Mouse (Mus musculus) left cerebral cortex, postnatal 25 days (tissue): ENCODE measurements at regions not wholly inside any gene's neighbourhood (a gene's known extent, or its start where the extent isn't known, plus 50 kb on each side); places are given as distances from the start of the nearest gene placed in this dataset.

Experiments used
- DNase-seq, 2 experiments: peaks; one replicate each; pipeline ENCODE4 v3.0.0; 2022; ENCODE audit warnings: low spot score in 2 of 2, mixed read lengths in 1 of 2
- intact Hi-C: fragments of 180-260 bp; cut with DNase I; formaldehyde crosslinking; loops from one replicate; pipeline ENCODE4 v1.15.1; 2025

DNA sequence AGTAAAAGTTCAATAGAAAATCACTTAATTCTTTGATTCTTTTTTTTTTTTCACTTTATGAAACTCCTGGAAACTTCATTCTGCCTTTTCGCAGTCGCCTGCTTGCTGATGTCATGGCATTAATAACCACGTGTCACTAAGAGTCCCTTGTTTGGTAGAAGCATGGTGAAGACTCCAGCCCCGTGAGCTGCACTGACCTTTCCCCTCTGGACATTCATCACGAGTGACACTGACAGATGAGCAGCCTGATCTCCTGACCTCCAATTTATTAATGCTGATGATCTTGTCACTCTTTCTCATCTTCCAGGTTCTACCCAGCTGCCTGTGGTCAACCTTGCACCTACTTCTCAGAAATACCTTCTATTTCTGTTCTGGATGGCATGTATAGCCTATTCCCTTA is 867.1 kb upstream of the Slit2 start:
- intact Hi-C loops, result no loop called here
- DNase-seq, result no peak

DNA sequence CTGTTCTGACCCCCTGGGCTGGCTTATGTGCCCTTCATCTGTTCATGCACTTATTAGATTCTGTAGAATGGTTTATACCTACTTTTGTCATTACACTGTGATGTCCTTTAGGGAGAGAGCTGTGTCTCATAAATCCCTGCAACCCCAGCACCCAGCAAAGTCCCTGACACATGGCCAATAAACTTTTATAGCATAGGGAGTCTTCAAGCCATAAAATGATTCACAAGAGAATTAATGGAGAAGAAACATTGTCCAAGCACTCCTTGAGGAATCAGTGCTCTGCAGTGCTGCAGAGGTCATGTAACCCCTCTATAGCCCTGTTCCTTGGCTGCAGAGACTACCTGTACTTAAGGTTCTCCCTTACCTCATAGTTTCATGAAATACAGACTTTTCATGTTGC is 887.2 kb upstream of the Slit2 start:
- intact Hi-C loops, result no loop called here
- no peak for DNase-seq

DNA sequence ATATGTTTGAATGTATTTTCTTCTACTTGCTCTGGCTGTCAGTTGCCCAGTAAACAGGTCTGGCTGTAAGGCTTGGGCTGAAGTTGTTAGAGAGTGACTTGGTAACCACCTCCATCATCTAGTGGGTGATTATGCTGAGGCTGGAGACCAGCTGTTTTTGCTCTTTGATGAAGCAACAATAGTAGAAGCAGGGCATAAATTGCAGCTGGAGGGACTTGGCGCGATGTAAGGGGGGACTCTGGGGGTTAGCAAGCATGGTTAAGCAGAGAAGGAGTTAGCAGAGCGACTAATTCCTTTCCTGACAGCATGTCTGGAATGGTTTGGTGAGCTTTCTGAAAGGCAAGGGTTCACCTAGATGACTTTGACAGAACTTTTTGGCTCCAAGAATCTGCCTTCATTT is 930.0 kb upstream of the Slit2 start:
- DNase-seq, result no peak
- intact Hi-C loops, result no loop called here

DNA sequence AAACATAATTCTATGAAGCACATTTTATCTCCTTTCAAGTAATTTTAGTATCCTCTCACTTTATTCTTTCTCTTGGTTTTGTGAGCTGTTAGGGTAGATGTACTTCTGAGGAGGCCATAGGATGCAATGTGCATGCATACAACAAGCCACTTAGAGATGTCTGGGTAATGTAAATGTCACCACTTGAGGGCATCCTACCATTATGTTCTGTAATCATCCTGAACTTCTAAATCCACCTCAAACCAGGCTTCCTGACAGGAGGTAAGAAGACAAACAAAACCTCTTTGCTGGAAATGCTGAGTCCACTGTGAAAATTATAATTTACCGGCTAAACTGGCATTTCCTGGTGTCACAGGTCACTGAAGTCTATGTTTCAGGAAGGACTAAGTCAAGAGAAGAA is 946.2 kb upstream of the Slit2 start:
- intact Hi-C loops, result loop anchor here (5.0 to 10.0 kb wide), 2 partner anchors 946 to 1098 kb away; partner anchors contain the start of gene Slit2
- peak in 1 of 2 experiments; percentile 33 for DNase-seq

DNA sequence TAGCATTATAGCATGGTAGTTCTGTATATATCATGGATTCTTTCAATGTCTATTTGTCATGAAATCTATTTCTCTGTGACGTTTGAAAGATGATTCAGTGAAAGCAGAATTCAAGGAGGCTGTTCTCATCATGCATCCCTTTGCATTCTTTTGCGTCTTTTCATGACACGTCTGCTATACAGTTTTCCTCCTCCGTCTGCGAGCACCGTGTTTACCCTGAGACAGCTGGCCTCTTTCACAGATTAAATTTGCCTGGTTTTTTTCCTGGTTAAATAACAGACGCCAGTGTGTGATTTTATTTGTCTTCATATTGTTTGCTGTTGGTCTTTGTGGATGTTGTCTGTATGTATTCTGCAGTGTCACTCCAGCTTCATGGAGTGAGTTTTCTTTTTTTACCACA is 948.9 kb upstream of the Slit2 start:
- intact Hi-C loops, result loop anchor here (10.0 kb wide), 1 partner anchor 1101 kb away; no protein-coding TSS in a partner anchor
- peak in 1 of 2 experiments; percentile 45 for DNase-seq

DNA sequence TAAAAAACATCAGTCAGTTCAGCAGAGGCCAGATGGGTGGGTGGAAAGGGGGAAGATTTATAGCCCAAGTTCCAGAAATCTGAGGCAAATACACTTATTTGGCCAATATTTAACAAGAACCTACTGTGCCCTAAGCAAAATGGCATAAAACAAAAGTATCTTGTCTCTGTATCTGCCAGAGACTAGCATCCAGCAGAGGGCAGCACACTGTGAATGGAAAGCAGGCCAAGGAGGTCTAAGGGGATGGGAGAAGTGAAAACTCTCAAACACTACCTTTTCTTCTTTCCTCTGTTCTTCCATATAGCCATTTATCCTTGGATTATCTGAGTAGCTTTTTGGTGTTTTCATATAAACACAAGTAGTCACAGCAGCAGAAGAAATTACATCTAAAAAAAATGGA is 968.6 kb upstream of the Slit2 start:
- intact Hi-C loops, result no loop called here
- DNase-seq, result peak; percentile 32 to 43

DNA sequence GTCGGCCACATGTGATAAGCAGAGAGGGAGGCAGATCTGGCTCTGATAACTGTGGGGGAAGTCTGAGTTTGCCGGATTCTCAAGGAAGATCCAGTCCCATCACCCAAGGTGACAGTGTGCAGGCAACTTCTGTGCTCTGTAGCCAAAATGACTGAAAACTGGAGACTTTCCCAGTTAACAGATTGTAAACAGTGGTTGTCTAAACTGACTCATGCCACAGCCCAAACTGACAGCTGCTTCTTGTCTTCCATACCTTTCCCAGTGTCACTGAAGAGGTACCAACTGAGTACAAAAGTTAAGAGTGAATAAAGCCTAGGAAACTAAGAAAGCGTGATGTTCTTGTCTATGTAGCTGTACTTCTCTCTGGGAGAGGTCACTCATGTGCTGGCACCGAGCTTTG is 990.4 kb upstream of the Slit2 start:
- intact Hi-C loops, result no loop called here
- no peak for DNase-seq

DNA sequence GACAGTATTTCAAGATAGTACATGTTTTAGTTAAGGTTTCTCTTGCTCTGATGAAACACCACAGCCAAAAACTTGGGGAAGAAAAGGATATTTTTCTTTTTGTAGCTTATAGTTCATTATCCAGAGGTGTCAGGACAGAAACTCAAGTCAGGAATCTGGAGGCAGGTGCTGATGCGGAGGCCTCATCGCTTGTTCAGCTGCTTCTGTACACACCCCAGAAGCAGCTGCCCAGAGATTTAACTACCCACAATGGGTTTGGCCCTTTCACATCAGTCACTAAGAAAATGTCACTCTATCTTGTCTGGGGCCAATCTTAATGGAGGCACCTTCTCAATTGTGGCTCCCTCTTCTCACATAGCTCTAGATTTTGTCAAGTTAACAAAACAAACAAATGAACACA is 996.4 kb upstream of the Slit2 start:
- intact Hi-C loops, result no loop called here
- DNase-seq, result no peak

DNA sequence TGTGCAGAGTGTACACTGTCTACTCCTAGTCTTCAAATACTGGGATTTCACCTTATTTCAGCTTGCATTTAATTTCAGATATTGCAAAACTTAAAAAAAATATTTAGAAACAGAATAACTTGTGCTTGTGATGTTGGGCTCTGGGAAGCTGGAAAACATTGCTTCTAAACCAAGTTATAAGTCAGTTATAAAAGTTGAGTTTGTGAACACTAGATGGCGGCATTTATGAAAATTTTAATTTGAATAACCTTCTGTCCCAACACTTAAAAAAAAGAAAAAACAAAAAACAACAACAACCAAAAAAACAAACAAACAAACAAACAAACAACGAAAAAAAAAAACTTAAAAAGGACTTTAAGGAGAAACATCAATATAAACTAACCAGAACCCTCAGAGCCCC is 1002.6 kb upstream of the Slit2 start:
- DNase-seq, result no peak
- intact Hi-C loops, result no loop called here

DNA sequence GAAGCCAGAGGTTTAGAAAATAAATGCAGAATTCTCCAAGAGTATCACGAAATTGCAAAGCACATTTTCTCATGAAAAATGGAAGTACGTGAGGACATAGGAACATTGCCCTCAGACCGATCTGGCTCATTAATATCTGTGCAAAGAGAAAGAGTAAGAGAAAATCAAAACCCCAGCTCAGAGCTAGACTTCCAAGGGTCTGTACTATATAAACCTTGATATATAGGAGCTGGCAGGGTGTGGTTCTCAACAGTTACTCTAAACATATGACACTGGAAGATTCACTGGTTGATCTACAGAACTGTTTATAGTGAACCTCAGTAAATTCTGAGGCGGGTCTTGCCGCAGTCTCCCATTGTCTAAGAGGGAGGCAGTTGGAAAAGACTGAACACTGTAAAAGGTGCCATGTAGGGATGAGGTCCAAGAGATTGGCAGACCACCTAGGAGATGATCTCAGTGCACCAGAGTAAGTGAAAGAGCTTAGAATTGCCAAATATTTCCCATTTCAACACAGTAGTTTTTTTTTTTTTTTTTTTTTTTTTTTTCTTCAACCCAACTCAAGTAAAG is 1014.0 kb upstream of the Slit2 start:
- intact Hi-C loops, result no loop called here
- DNase-seq, result no peak

DNA sequence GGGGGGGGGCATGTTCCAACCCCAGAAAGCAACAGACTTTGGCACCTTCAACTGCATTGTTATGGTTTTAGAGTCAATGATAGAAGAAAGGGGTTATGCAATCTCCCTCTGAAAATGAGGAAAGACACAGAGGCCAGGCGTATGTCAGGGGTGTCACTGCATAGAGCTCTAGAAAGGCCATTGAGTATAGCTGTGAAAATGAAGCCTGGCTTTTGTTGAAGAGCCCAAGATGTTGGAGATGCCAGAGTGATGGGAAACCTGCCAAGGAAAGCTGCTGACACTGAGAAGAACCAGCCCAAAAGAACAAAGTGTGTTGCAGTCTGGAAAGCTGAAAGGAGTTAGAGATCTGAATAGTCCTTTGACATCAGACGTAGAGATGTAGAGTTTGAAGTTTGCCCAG is 1022.2 kb upstream of the Slit2 start:
- DNase-seq, result no peak
- intact Hi-C loops, result no loop called here

DNA sequence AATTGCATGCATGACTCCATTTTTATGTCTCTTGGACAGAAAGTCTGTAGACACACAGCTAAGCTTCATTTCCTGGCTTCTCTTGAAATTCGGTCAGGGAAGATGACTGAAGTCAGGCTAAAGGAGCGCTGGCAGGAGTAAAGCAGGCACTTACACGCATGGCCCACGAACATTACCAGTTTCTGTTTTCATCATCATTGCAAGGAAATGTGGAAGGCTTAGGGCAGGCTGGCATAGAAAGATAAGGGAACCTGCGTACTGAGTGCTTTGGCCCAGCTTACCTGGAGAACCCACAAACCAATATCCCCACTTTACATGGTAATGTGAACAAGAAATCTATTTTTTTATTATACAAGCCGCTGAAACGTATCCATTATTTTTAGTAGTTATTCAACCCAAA is 1056.6 kb upstream of the Slit2 start:
- intact Hi-C loops, result no loop called here

DNA sequence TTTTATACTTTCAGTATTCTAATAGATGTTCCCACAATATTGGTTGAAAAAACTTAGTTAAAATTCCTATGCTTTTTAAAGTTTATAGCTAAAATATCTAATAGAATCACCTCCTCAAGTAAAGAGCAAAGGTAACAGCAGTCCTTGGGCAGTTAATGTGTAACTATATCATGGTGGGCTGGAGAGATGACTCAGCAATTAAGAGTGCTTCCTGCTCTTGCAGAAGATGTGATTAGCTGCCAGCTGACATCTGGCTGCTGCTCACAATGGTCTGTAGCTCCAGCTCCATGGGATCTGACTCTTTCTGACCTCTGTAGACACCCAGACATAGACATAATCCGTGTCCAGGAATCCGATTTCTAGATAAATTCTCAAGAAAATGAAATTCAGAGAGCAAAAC is 1044.5 kb upstream of the Lcorl start:
- intact Hi-C loops, result no loop called here

More for the DNA sequence above, 1056.6 kb upstream of the Slit2 start:
- no peak for DNase-seq

DNA sequence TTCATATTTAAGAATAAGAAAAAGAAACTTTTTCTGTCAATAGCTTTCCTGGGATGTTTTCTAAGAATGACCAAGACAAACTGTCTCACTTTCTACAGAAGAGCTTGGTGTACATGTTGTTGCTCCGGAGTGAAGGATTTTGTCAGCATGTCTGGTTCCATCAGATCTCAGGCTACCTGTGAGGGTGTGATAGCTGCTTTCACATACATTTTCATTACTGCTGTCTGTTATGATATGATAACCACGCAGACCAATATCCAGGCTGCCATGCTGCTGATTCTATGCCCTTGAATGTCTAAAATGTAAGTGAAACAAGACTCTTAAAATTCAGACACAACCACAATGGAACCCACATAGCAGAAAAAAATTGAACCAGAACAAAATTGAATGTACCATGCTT is 1036.6 kb upstream of the Lcorl start:
- DNase-seq, result no peak
- intact Hi-C loops, result no loop called here

More for the DNA sequence above, 1044.5 kb upstream of the Lcorl start:
- DNase-seq, result no peak

DNA sequence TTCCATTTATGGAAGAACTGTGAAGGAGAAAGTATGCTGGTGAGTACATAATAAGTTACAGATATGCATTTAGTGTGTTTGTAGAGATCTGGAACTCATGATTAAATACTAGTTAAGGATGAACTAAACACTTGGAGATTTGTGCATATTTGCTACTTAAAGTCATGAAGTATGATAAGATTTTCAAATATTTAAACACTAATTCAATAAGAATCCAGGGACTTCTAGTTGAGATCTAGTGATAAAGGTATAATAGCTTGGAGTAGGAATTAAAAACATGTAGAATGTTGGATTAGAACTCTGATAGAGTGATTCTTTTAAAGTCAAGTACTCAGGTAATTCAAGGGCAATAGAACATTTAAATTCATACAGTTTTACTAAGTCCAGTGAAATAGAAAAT is 1026.5 kb upstream of the Lcorl start:
- DNase-seq, result no peak

DNA sequence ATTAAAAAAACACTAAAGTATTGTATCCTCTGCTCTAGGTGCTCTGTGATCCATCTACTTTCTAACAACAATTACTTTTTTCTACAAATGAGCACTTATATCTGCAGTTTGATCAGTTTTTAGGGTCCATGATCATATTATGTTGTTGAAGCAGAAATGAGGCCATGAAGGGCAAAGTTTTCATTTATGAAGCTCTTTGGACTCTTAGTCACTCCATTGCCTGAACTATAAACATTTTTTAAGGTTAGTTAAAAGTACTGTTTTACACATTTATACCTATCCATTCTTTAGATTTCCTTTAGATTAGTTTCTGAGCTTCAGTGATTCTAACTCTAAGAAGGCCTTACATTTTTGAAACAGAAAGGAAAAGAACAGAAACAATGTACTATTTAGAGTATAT is 999.4 kb upstream of the Lcorl start:
- intact Hi-C loops, result no loop called here
- no peak for DNase-seq

More for the DNA sequence above, 1026.5 kb upstream of the Lcorl start:
- intact Hi-C loops, result no loop called here

DNA sequence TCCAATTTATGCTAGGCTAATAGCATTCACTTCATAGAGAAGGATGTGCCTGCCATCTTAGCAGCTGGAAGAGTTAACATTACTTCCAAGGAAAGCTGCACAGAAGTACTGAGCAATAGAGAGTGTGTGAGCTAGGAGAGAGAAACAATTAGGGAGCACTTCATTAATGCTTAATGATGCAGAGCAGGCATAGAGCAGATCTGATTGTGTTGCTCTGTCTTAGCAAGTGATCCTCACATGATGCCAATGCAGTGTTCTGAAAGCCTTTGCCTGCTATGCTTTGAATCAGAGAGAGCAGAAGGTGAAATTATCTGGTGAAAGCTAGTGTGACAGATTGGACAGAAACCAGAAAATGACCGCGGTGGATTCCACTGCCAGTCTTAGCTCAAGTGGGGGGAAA is 987.8 kb upstream of the Lcorl start:
- no peak for DNase-seq
- intact Hi-C loops, result no loop called here

DNA sequence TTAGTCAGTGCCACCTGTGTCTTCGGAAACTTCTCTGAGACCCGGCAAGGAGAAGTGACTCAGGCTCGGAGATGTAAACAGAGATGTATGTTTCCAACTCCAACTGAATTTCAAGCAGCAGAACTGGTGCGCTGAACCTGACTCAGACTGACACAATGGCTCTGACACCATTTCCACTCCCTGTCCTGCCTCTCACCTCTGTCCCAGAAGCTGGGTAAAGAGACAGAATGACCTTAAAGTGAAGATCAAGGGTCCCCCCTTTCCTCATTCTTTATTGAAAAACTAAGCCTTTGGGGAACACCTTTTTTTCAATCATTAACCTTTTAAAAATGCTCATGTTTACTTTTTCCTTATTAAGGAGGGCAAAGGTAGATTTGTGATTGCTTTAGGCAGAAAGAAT is 979.4 kb upstream of the Lcorl start:
- DNase-seq, result no peak
- intact Hi-C loops, result no loop called here

DNA sequence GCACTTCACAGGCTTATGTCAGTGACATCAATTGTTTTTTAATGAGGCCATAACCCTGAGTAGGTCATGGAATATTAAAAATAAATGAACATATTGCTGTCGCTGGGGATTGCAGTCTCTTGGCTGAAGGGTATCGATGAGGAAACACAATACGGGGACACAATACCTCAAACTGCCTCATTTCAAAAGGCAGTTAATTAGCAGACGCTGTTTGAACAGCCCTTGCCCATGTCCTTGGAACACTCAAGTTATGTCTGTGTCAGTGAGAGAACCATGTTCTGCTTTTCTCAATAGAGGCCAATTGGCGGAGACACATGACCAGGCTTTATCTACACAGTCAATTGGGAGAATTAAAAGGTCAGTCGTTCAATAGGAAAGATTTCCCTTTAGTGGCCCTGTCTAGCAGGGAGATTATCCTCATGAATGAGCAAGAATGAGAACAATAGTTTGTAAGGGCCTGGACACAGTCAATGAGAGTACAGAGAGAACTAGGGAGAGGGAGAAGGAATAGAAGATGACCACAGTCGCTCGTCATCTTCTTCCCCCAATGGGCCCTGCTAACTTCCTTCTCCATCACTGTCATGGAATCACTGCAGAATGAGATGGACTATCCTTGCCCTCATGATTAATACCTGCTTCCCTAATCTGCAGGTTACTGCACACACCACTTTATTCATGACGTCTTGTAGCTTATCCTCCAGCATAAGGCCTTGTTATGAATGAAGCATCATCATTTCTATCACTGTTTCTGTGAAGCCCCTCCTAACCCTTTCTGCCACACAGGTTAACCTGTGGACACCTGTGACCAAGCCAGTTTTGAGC is 973.6 kb upstream of the Lcorl start:
- intact Hi-C loops, result no loop called here
- no peak for DNase-seq

DNA sequence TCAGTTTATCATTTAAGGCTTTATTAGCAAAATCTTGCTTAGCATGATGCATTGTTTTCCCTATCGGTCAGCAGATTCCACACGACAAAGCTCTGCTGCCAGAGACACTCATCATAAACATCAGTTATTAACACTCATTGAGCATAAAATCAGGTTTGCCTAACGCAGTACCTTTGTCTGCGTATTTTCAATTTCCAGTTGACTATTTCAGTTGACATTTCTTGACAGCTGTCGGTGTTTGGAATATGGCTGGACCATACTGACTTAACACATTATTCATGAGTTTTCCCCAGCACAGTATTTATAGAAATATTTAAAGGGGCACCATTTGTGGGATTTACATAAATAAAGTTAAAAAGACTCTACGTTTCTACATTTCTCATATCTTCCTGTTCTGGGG is 972.7 kb upstream of the Lcorl start:
- intact Hi-C loops, result no loop called here
- no peak for DNase-seq

DNA sequence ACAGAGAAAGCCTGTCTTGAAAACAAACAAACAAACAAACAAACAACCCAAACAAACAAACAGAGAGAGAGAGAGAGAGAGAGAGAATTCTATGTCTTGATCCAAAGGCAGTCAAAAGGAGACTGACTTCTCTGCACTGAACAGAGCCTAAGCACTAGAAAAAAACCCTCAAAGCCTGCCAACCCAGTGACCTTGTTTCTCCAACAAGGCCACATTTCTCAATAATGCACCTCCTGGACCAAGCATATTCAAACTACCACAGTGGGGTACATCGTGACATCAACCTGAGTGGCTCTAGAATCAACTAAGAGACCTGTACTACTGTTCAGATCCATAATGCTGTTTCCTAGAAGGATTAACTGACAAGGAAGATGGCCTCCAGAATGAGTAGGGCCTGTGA is 969.0 kb upstream of the Lcorl start:
- intact Hi-C loops, result no loop called here
- DNase-seq, result no peak
